In the genomic region with DNA sequence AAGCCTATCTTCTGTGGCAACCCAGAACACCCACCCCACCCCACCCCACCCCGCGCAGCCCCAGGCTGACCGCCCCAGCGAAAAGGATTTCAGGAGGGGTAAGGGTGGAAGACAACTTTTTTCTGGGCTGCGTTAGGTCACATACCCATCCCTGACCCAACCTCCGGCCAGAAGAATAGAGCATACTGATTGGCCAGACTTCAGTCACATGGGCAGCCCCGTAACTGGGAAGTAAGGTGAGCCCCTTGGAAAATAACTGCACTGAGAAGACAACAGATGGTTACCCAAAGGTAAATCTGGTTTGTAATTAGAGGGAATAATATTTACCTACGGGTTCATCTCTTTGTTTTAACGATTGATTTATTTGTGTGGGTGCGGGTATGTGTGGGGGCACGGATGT, we compare ENCODE assay signal across 26 mouse cellular contexts.
"Had no signal": no experiment of that assay in that cellular context is flagged by ENCODE, and none has a peak within 500 bp of the region (broad histone marks: within the 10 kb centered on the region; RNA-seq: fewer than 3 reads in every experiment).

No protein-coding gene starts in this region.

- H3K4me1 ChIP-seq: heart, embryonic 13.5 days; heart, embryonic 15.5 days; liver, embryonic 12.5 days had no signal

- H3K9me3 ChIP-seq: heart, embryonic 13.5 days; heart, embryonic 15.5 days; hindbrain, embryonic 13.5 days; hindbrain, embryonic 15.5 days; kidney, embryonic 15.5 days; limb, embryonic 13.5 days; limb, embryonic 15.5 days; liver, embryonic 12.5 days had no signal

- DNase-seq: gastrocnemius, postnatal 14 days; gastrocnemius, postnatal 36 days; heart, adult 11 months; heart, adult 2 months; heart, postnatal 14 days; heart, postnatal 36 days; kidney, adult 11 months; kidney, adult 2 months; kidney, adult 9 months; kidney, postnatal 14 days; kidney, postnatal 36 days; layer of hippocampus, adult 9-11 months; layer of hippocampus, postnatal 36 days; left cerebral cortex, postnatal 4 days had no signal

- H3K36me3 ChIP-seq: heart, embryonic 13.5 days; heart, embryonic 15.5 days; hindbrain, embryonic 13.5 days; hindbrain, embryonic 15.5 days; kidney, embryonic 15.5 days; limb, embryonic 13.5 days; limb, embryonic 15.5 days; liver, embryonic 12.5 days had no signal

- H3K4me3 ChIP-seq: heart, adult 2 months; heart, embryonic 13.5 days; heart, embryonic 15.5 days; hindbrain, embryonic 13.5 days; hindbrain, embryonic 15.5 days; kidney, embryonic 15.5 days; limb, embryonic 13.5 days; limb, embryonic 15.5 days; liver, embryonic 12.5 days had no signal

- H3K27me3 ChIP-seq: heart, embryonic 13.5 days; heart, embryonic 15.5 days; hindbrain, embryonic 15.5 days; kidney, embryonic 15.5 days; limb, embryonic 15.5 days; liver, embryonic 12.5 days had no signal

- H3K9ac ChIP-seq: heart, embryonic 13.5 days; heart, embryonic 15.5 days; hindbrain, embryonic 13.5 days; hindbrain, embryonic 15.5 days; kidney, embryonic 15.5 days; limb, embryonic 13.5 days; limb, embryonic 15.5 days; liver, embryonic 12.5 days; liver, embryonic 14.5 days had no signal

- ATAC-seq: hindbrain, postnatal 0 days; intestine, embryonic 16.5 days; liver, embryonic 12.5 days had no signal

- H3K27ac ChIP-seq: heart, adult 2 months; heart, embryonic 13.5 days; heart, embryonic 15.5 days; hindbrain, embryonic 13.5 days; hindbrain, embryonic 15.5 days; hindbrain, postnatal 0 days; limb, embryonic 13.5 days; limb, embryonic 15.5 days; liver, embryonic 12.5 days; liver, embryonic 14.5 days had no signal

- H3K4me2 ChIP-seq: heart, embryonic 11.5 days; heart, embryonic 13.5 days; heart, embryonic 15.5 days; hindbrain, embryonic 13.5 days; hindbrain, embryonic 15.5 days; kidney, embryonic 15.5 days; limb, embryonic 13.5 days; limb, embryonic 15.5 days; liver, embryonic 12.5 days had no signal
